Mouse (Mus musculus) embryonic facial prominence, embryonic 14.5 days (tissue): ENCODE data around the gene Vash2. TPM values are rescaled to one million over a fixed set of nuclear protein-coding genes. Genes with fewer than 3 reads are reported as not detected.

ENCODE experiments used
- ATAC-seq: fragments of 200-750 bp; cut with Nextera tagmentation; 2 replicates; pipeline ENCODE4 v1.8.0; 2017; ENCODE audit warnings: low read depth, moderate number of reproducible peaks, moderate TSS enrichment
- DNase-seq: peaks from one replicate; pipeline ENCODE4 v3.0.0-alpha.2; 2015; ENCODE audit warnings: low spot score
- H3K27ac ChIP-seq: fragments of 300-500 bp; sonication (generic); replicated peaks from 2 replicates; pipeline ENCODE4 v1.5.1; 2014; ENCODE audit warnings: low read depth, mild to moderate bottlenecking, low read length, moderate library complexity
- H3K27me3 ChIP-seq: fragments of 300-500 bp; sonication (generic); replicated peaks from 2 replicates; pipeline ENCODE4 v1.6.1; 2014; ENCODE audit warnings: low read length; ENCODE audit not compliant: control insufficient read depth, insufficient read depth
- H3K36me3 ChIP-seq: fragments of 300-500 bp; sonication (generic); 2 replicates; pipeline ENCODE4 v1.6.1; 2014; ENCODE audit warnings: low read length, mixed read lengths; ENCODE audit not compliant: control insufficient read depth, insufficient read depth
- H3K4me1 ChIP-seq: fragments of 300-500 bp; sonication (generic); 2 replicates; pipeline ENCODE4 v1.6.1; 2014; ENCODE audit warnings: antibody characterized with exemption, low read length; ENCODE audit not compliant: control insufficient read depth, insufficient read depth
- H3K4me2 ChIP-seq: fragments of 300-500 bp; sonication (generic); 2 replicates; pipeline ENCODE4 v1.6.1; 2014; ENCODE audit warnings: low read depth, mild to moderate bottlenecking, low read length, moderate library complexity, mixed read lengths
- H3K4me3 ChIP-seq: fragments of 300-500 bp; sonication (generic); 2 replicates; pipeline ENCODE4 v1.5.1; 2014; ENCODE audit warnings: low read depth, mild to moderate bottlenecking, low read length
- H3K9ac ChIP-seq: fragments of 300-500 bp; sonication (generic); 2 replicates; pipeline ENCODE4 v1.6.1; 2014; ENCODE audit warnings: low read depth, mild to moderate bottlenecking, low read length, moderate library complexity, mixed read lengths
- H3K9me3 ChIP-seq: fragments of 300-500 bp; sonication (generic); 2 replicates; pipeline ENCODE4 v1.6.1; 2016; ENCODE audit warnings: low read length; ENCODE audit not compliant: control insufficient read depth
- WGBS: fragments of 180-500 bp; shearing (Covaris S2); extraction: QIAGEN DNeasy Blood & Tissue Kit; methylation state at CpG from one replicate; pipeline ENCODE4 v1.1.7; 2014; 5-methylcytosine and 5-hydroxymethylcytosine counted together
- polyA plus RNA-seq: library from polyadenylated mRNA; unstranded; fragments of >200 nt; fragmentation: Nextera tagmentation; extraction: Ambion mirVana; gene quantifications from 2 replicates; pipeline ENCODE4 v1.2.1, GENCODE M21; 2014

Vash2 gene
- polyA plus RNA-seq, 1 experiment from 2014 or later = 66.4 TPM

DNA sequence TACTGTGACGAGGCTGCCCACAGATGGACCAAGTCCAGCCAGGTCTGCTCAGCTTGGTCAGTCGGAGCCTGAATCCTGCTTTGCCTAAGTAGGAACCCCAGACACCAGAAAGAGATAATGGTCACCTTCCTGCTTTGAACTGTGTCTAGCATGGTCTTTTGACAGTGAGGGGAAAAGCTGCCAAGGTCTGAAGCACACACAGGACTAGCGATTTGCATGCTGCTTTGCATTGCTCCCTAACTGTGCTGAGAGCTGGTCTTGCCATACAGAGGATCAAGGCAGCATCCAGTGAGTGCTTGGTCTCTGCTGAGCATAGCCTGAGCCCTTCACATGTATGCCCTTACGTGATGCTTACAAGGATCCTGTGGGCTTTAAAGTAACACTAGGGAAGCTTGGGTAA lies 2.3 kb upstream of the Vash2 start:
- H3K4me3 ChIP-seq = no peak overlapping the region
- ATAC-seq (no peak), DNase-seq (no peak)
- H3K27me3 ChIP-seq = no peaks in the 10 kb centered on the region
- no peaks in the 10 kb centered on the region for H3K9me3 ChIP-seq
- no peak overlapping the region for H3K9ac ChIP-seq
- peaks cover 15% of the 10 kb centered on the region for H3K4me1 ChIP-seq
- WGBS = 73% methylated on average over 4 of the region's 4 CpGs
- H3K36me3 ChIP-seq = no peaks in the 10 kb centered on the region
- no peak overlapping the region for H3K27ac ChIP-seq
- no peak overlapping the region for H3K4me2 ChIP-seq

DNA sequence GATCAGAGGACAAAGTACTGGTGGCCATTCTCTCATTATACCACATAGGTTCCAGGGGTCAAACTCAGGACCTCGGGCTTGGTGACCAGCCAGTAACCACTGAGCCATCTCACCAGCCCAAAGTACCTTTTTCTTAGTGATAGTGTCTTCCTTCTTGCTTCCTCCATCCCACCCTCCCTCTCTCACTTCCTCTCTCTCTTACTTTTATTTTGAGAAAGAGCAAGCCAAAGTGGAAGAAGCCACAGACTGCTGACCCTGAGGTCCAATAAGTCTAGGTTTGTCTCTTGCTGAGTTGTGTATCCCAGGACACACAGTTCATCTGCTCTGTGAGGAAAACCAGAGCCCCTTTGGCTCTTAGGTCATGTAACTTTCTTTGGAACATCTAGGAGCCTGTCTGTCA lies 1.4 kb upstream of the Vash2 start:
- WGBS = 87% methylated on average over 1 of the region's 1 CpGs
- no peak for DNase-seq
- Histone ChIP-seq H3K4me1 (peaks cover 16% of the 10 kb centered on the region), H3K9me3 (no peaks in the 10 kb centered on the region), H3K9ac (no peak overlapping the region), H3K4me2 (no peak overlapping the region), H3K36me3 (no peaks in the 10 kb centered on the region), H3K4me3 (no peak overlapping the region), H3K27ac (no peak overlapping the region), H3K27me3 (no peaks in the 10 kb centered on the region)
- no peak for ATAC-seq

DNA sequence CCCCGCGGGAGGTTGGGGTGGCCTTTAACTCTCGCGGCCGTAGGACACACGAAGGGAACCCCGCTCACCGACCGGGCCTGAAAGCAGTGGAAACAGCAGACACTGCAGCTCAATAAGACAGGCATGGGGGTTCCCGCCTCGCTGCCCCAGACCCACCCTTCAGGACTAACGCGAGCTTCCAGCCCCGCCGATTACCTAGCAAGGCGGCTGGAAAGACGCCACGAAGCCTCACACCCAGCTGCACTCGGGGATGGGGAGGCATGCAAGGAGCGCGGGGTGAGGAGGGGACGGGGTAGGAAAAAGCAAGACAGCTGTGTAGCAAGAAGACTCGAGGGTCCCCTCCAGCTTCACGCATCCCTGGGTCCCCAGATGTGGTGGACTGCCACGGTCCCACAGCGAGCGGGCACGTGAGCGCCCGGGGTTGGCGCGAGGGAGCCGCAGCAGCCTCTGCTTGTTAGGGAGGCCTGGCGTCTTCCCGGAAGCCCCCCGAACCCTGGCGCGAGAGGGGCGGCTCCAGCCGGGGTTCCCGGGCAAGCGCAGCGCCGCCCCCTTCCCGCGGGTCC lies 504 bp downstream of the Vash2 start:
- peak overlapping the region; percentile 95 for H3K27ac ChIP-seq
- H3K4me1 ChIP-seq = peaks cover 16% of the 10 kb centered on the region
- no peaks in the 10 kb centered on the region for H3K27me3 ChIP-seq
- H3K36me3 ChIP-seq = peaks cover 18% of the 10 kb centered on the region
- peak; percentile 56 for DNase-seq
- H3K4me2 ChIP-seq = peak overlapping the region; percentile 92
- H3K9ac ChIP-seq = peak overlapping the region; percentile 90
- 0% methylated on average over 23 of the region's 46 CpGs for WGBS
- peak overlapping the region; percentile 76 for H3K4me3 ChIP-seq
- no peaks in the 10 kb centered on the region for H3K9me3 ChIP-seq
- peak; percentile 71 for ATAC-seq

DNA sequence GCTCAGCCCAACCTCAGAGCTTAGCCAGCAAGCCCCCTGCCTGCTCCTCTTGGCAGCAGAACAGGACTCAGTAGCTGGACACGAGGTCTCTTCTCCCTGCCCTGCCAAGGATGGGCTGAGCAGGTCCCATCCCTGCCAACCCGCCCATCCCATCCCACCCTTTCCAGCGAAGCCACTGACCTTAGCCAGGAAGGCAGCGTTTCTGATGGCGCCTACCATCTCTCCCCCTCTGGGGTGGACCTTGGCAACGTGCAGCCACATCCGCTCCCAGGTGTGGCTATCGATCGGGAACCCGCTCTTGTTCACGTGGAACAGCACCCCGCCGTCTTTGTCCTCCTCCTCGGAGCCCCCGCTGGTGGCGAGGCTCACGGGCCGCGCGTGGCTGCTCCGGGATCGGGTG lies 1.1 kb downstream of the Vash2 start:
- peaks cover 23% of the 10 kb centered on the region for H3K36me3 ChIP-seq
- H3K4me1 ChIP-seq = peaks cover 16% of the 10 kb centered on the region
- WGBS = 2% methylated on average over 18 of the region's 22 CpGs
- no peaks in the 10 kb centered on the region for H3K9me3 ChIP-seq
- peak overlapping the region; percentile 76 for H3K4me3 ChIP-seq
- H3K27me3 ChIP-seq = no peaks in the 10 kb centered on the region
- H3K4me2 ChIP-seq = peak overlapping the region; percentile 92
- H3K27ac ChIP-seq = peak overlapping the region; percentile 95
- no peak for DNase-seq
- ATAC-seq = no peak
- H3K9ac ChIP-seq = peak overlapping the region; percentile 90

DNA sequence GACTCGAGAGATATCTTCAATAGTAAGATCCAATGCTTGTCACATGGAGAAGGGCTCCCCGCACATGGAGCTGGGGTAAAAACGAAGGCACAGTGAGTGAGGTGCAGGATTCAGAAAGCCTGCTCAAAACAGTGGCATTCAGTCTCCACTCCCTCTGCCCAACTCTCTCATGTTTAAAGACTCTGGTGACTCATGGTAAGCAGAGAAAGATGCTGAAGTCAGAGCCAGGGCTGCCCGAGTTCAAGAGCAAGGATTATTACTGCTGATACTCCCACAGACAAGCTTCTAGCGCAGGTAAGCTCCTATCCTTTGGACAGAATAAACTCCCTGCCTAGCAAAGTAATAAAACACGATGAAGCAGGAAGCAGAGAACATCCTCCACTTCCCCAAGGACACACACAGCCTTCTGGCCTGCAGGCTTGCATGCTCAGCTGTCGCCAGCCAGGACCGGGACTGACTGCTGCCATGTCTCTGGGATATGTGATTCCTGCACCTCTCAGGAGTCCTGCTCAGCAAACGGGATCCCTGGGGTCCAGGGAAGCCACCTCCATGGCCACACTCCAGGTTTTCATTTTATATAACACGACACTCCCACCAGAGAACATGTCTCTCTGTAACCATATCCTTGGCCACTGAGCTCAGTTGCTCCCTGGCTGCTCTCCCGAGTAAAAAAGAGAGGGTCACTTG lies 2.1 kb downstream of the Vash2 start:
- Histone ChIP-seq H3K36me3 (peaks cover 30% of the 10 kb centered on the region), H3K27ac (peak overlapping the region; percentile 33; the same call in 1 of the 2 replicates), H3K9me3 (no peaks in the 10 kb centered on the region), H3K4me3 (peak overlapping the region; percentile 76), H3K9ac (peak overlapping the region; percentile 90), H3K4me2 (peak overlapping the region; percentile 92), H3K4me1 (peaks cover 16% of the 10 kb centered on the region), H3K27me3 (no peaks in the 10 kb centered on the region)
- DNase-seq (no peak), ATAC-seq (no peak)
- WGBS = 36% methylated on average over 11 of the region's 11 CpGs

DNA sequence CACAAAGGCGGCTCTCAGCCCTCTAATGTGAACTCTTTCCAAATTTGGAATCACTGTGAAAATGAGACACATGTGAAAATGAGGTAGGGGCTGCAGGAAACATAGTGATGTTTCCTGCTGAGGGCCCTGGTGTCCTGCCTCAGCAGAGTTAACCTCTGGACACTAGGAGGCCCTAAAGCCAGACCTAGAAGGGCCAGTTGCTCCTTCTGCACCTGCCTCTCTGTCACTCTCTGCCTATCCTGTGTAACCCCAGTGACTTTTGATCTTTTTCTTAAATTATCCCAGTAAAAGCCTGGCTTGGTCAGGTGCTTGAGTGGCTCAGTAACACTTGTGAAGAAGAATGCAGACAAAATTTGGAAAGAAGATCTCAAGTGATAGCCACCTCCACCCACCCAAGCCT lies 4.3 kb downstream of the Vash2 start:
- peak overlapping the region; percentile 6; the same call in 1 of the 2 replicates for H3K9ac ChIP-seq
- 64% methylated on average over 1 of the region's 1 CpGs for WGBS
- H3K36me3 ChIP-seq = peaks cover 49% of the 10 kb centered on the region

DNA sequence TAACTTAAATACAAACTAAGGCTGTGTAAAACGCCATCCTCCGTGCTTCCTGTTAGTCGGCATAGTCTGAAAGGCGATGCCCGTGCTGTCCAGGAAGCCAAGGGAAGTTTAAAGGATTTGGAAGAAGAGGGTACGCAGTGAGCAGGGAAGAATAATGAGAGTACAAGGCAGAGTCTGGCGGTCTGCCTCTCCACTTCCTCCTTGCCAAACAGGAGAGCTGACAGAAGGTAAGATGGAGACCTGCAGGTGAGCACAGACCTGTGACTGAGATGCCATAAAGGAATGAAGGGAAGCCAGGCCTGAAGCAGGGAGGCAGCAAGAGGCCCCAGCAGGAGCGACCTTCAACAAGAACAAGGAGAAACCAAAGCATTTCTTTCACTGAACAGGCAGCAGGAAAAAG lies 4.9 kb downstream of the Vash2 start:
- Histone ChIP-seq H3K9me3 (no peaks in the 10 kb centered on the region), H3K27ac (no peak overlapping the region), H3K36me3 (peaks cover 56% of the 10 kb centered on the region), H3K9ac (no peak overlapping the region), H3K4me3 (no peak overlapping the region), H3K4me2 (no peak overlapping the region), H3K27me3 (no peaks in the 10 kb centered on the region), H3K4me1 (peaks cover 16% of the 10 kb centered on the region)
- DNase-seq (no peak), ATAC-seq (no peak)
- WGBS = 84% methylated on average over 8 of the region's 8 CpGs

More for the DNA sequence above, 4.3 kb downstream of the Vash2 start:
- no peak overlapping the region for H3K4me3 ChIP-seq
- no peaks in the 10 kb centered on the region for H3K9me3 ChIP-seq
- H3K27ac ChIP-seq = no peak overlapping the region
- DNase-seq = no peak
- no peak overlapping the region for H3K4me2 ChIP-seq
- ATAC-seq = no peak
- peaks cover 16% of the 10 kb centered on the region for H3K4me1 ChIP-seq
- no peaks in the 10 kb centered on the region for H3K27me3 ChIP-seq

DNA sequence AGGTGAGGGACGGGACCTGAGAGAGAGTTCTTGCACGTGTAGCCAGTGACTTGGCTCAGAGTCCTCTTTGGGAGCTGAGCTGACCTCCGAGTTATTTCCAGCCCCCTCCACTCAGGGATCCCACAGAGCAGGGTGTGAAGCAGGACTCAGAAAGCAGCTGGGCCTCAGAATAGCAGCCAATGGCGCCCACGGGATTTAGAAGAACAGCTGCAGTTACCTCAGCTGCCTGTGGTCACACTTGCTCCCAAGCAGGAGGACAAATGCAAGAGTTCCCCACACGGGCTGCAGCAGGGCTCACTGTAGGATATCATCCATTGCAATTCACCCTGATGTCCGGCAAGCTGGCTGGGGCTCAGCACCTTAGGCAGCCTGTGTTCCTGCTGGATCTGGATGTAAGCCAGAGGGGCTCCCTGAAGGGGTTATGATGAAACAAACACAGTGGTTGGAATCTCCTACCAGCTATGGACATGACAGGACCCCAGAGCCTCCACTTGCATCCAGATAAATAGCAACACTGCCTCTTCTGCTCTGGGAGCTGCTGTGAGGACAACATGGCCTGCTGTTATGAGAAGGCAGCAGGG lies 6.4 kb downstream of the Vash2 start:
- ATAC-seq = peak; percentile 82
- 70% methylated on average over 7 of the region's 7 CpGs for WGBS
- H3K4me3 ChIP-seq = no peak overlapping the region
- peak overlapping the region; percentile 21; the same call in 1 of the 2 replicates for H3K27ac ChIP-seq
- peak; percentile 77 for DNase-seq
- peaks cover 14% of the 10 kb centered on the region for H3K4me1 ChIP-seq
- H3K27me3 ChIP-seq = no peaks in the 10 kb centered on the region
- H3K36me3 ChIP-seq = peaks cover 70% of the 10 kb centered on the region
- no peak overlapping the region for H3K4me2 ChIP-seq
- H3K9me3 ChIP-seq = no peaks in the 10 kb centered on the region
- no peak overlapping the region for H3K9ac ChIP-seq
